Mouse (Mus musculus): Measurements from ENCODE around the gene Dab2ip. TPM values are rescaled to one million over a fixed set of nuclear protein-coding genes. Genes with fewer than 3 reads are reported as not detected.
A peak's percentile ranks its signal among the peaks of the same experiment; 100 is the strongest.

The Dab2ip gene
- polyA plus RNA-seq, 1 experiment from 2014 or later: 50.5 TPM

DNA sequence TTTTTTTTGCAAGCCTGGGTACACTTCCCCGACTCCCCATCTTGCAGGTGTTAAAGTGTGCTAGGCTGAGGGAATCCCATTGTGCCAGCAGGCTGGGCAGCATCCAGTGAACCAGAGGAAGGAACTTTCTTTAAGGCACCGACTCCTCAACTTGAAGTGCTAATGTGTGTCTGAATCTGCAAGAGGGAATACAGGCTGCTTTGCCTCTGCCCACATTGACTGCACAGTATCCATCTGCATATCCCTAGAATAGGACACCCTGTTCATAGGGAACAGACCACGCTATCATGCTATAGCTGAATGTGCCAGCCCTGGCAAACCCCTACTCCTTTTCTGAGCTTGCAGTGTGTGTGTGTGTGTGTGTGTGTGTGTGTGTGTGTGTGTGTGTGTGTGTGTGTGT is 115.1 kb downstream of the Dab2ip start:
- Histone ChIP-seq H3K4me2 (ENCODE audit: low read depth, low read length) (no peak overlapping the region), H3K36me3 (ENCODE audit: control insufficient read depth, insufficient read depth, low read length) (peaks cover 3% of the 10 kb centered on the region; the same call in 1 of the 2 replicates), H3K4me1 (ENCODE audit: control insufficient read depth, insufficient read depth, low read length) (peaks cover 95% of the 10 kb centered on the region), H3K27me3 (replicated peaks; ENCODE audit: control insufficient read depth, insufficient read depth, low read length) (no peaks in the 10 kb centered on the region), H3K27ac (replicated peaks; ENCODE audit: low read depth, low read length) (no peak overlapping the region), H3K9me3 (ENCODE audit: control insufficient read depth, low read length) (no peaks in the 10 kb centered on the region), H3K9ac (ENCODE audit: low read depth, low read length) (no peak overlapping the region), H3K4me3 (ENCODE audit: low read depth, low read length) (no peak overlapping the region)
- no peak for ATAC-seq (ENCODE audit: low read depth)
- 77% methylated on average over 3 of the region's 3 CpGs for WGBS
- no peak for DNase-seq (ENCODE audit: low spot score)

DNA sequence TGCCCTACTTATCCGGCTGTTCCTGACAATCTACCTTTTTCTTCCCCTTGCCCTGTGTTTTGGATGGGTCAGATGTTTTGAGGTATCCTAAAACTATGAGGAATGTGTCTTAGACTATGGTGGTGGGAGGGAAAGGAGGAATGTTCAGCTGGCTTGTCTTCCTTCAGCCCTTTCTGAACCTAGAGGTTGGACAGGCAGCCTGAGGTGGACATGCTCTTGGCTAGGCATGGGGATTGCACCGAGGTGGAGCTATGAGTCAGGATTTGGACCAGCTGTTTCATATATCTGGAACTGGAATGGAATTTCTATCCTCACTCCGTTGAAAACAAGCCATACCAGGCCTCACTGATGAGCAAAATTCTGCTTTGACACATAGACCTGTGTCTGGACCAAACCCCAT is 115.9 kb downstream of the Dab2ip start:
- WGBS: 32% methylated on average over 3 of the region's 3 CpGs
- no peaks in the 10 kb centered on the region for H3K9me3 ChIP-seq (ENCODE audit: control insufficient read depth, low read length)
- ATAC-seq (ENCODE audit: low read depth) (no peak), DNase-seq (ENCODE audit: low spot score) (no peak)
- H3K27ac ChIP-seq (replicated peaks; ENCODE audit: low read depth, low read length): peak overlapping the region; percentile 8; the same call in 1 of the 2 replicates
- no peak overlapping the region for H3K9ac ChIP-seq (ENCODE audit: low read depth, low read length)
- peaks cover 3% of the 10 kb centered on the region; the same call in 1 of the 2 replicates for H3K36me3 ChIP-seq (ENCODE audit: control insufficient read depth, insufficient read depth, low read length)
- H3K27me3 ChIP-seq (replicated peaks; ENCODE audit: control insufficient read depth, insufficient read depth, low read length): no peaks in the 10 kb centered on the region
- peaks cover 95% of the 10 kb centered on the region for H3K4me1 ChIP-seq (ENCODE audit: control insufficient read depth, insufficient read depth, low read length)
- no peak overlapping the region for H3K4me2 ChIP-seq (ENCODE audit: low read depth, low read length)
- H3K4me3 ChIP-seq (ENCODE audit: low read depth, low read length): no peak overlapping the region

DNA sequence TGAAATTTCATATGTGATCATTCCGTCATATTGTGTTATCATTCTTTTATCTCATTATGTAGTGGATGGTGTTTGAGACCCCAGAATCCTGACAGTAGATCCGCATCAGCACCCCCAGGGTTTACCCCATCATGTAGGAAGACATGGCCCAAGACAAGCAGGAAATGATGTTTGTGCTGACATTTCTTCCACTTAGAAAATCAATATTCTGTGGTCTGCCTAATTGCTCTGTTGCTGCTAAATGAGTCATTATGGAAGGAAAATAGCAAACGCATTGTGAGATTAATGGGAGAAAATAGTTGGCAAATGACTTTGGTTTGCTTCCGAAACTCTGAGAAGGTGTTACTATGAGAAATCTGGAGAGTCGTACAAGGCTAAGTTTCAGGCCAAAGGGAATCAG is 116.4 kb downstream of the Dab2ip start:
- Histone ChIP-seq H3K36me3 (ENCODE audit: control insufficient read depth, insufficient read depth, low read length) (peaks cover 3% of the 10 kb centered on the region; the same call in 1 of the 2 replicates), H3K4me2 (ENCODE audit: low read depth, low read length) (no peak overlapping the region), H3K9ac (ENCODE audit: low read depth, low read length) (no peak overlapping the region), H3K4me3 (ENCODE audit: low read depth, low read length) (no peak overlapping the region), H3K27me3 (replicated peaks; ENCODE audit: control insufficient read depth, insufficient read depth, low read length) (no peaks in the 10 kb centered on the region), H3K4me1 (ENCODE audit: control insufficient read depth, insufficient read depth, low read length) (peaks cover 94% of the 10 kb centered on the region), H3K27ac (replicated peaks; ENCODE audit: low read depth, low read length) (no peak overlapping the region), H3K9me3 (ENCODE audit: control insufficient read depth, low read length) (no peaks in the 10 kb centered on the region)
- WGBS: 72% methylated on average over 5 of the region's 5 CpGs
- DNase-seq (ENCODE audit: low spot score) (no peak), ATAC-seq (ENCODE audit: low read depth) (no peak)

DNA sequence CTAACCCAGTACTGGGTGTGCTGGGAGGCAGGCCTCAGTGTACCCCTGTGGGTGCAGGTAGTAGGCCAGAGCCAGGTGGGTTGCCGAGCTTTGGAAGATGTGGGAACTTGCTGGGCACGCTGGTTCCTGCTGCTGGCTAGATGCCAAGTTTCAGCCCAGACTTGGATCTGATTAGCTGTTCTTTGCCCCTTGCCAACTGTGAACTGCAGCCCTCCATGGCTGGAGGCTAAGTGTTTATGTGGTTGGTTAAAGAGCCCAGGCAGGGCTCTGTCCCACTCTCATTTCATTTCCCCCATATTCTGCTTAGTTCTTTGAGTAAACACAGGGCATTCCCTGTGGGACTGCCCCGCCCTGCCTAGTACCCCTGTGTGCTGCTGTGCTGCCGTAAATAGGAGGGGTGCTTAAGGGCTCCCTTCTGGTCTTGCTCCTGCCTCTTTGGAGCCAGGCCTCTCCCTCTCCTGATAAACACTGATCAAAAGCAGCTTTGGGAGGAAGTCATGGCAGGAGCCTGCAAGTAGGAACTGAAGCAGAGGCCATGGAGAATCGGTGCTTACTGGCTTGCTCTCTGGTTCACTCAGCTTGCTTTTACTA is 118.1 kb downstream of the Dab2ip start:
- Histone ChIP-seq H3K9me3 (ENCODE audit: control insufficient read depth, low read length) (no peaks in the 10 kb centered on the region), H3K36me3 (ENCODE audit: control insufficient read depth, insufficient read depth, low read length) (no peaks in the 10 kb centered on the region), H3K4me3 (ENCODE audit: low read depth, low read length) (no peak overlapping the region), H3K4me1 (ENCODE audit: control insufficient read depth, insufficient read depth, low read length) (peaks cover 93% of the 10 kb centered on the region), H3K27me3 (replicated peaks; ENCODE audit: control insufficient read depth, insufficient read depth, low read length) (no peaks in the 10 kb centered on the region), H3K9ac (ENCODE audit: low read depth, low read length) (peak overlapping the region; percentile 32; the same call in 1 of the 2 replicates), H3K4me2 (ENCODE audit: low read depth, low read length) (no peak overlapping the region), H3K27ac (replicated peaks; ENCODE audit: low read depth, low read length) (peak overlapping the region; percentile 50)
- ATAC-seq (ENCODE audit: low read depth) (peak; percentile 34), DNase-seq (ENCODE audit: low spot score) (peak; percentile 85)
- 30% methylated on average over 5 of the region's 5 CpGs for WGBS

DNA sequence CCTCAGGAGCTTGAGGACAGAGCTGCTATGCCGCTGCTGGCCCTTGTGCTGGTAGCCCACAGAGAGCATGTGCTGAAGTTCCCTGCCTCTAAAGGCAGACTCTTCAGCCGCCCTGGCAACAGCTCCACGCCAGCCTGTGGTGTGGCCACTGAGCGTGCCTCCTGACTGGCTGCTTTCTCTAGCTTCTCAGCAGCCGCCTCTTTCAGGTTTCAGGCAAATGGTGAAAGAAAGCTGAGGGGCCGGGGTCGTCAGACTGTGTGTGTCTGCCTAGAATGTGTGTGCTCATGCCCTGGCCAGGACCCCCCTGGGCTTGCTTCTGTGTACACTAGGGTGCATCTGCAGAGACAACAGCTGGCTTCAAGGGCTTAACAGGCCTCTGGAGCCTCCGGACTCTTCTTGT is 119.8 kb downstream of the Dab2ip start:
- no peaks in the 10 kb centered on the region for H3K27me3 ChIP-seq (replicated peaks; ENCODE audit: control insufficient read depth, insufficient read depth, low read length)
- no peak overlapping the region for H3K4me3 ChIP-seq (ENCODE audit: low read depth, low read length)
- H3K36me3 ChIP-seq (ENCODE audit: control insufficient read depth, insufficient read depth, low read length): no peaks in the 10 kb centered on the region
- 14% methylated on average over 8 of the region's 8 CpGs for WGBS
- peak overlapping the region; percentile 50 for H3K27ac ChIP-seq (replicated peaks; ENCODE audit: low read depth, low read length)
- H3K4me2 ChIP-seq (ENCODE audit: low read depth, low read length): peak overlapping the region; percentile 6; the same call in 1 of the 2 replicates
- H3K4me1 ChIP-seq (ENCODE audit: control insufficient read depth, insufficient read depth, low read length): peaks cover 88% of the 10 kb centered on the region
- ATAC-seq (ENCODE audit: low read depth) (peak; percentile 39; the same call in 1 of the 2 replicates), DNase-seq (ENCODE audit: low spot score) (no peak)
- no peaks in the 10 kb centered on the region for H3K9me3 ChIP-seq (ENCODE audit: control insufficient read depth, low read length)
- H3K9ac ChIP-seq (ENCODE audit: low read depth, low read length): peak overlapping the region; percentile 9; the same call in 1 of the 2 replicates

DNA sequence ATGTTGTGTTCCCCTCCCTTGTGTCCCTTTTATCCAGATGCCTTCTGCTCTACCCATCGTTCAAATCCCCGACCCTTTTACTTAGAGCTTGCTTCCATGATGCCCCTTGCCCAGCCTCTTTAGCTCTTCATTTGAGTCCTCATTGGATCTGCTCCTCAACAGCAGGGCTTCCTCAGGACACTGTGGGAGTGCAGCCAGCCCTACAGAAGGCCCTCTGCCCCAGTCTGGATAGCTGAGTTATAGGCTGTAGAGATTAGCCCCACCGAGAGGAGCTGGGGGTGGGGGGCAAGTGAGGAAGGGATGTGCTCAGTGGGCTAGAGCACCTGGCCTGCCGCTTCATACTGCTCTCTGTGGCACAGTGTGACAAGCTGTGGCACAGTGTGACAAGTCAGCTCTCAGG is 120.4 kb downstream of the Dab2ip start:
- no peak for DNase-seq (ENCODE audit: low spot score)
- H3K4me1 ChIP-seq (ENCODE audit: control insufficient read depth, insufficient read depth, low read length): peaks cover 85% of the 10 kb centered on the region
- no peak overlapping the region for H3K4me2 ChIP-seq (ENCODE audit: low read depth, low read length)
- no peak overlapping the region for H3K4me3 ChIP-seq (ENCODE audit: low read depth, low read length)
- WGBS: 57% methylated on average over 4 of the region's 4 CpGs
- no peak overlapping the region for H3K27ac ChIP-seq (replicated peaks; ENCODE audit: low read depth, low read length)
- ATAC-seq (ENCODE audit: low read depth): no peak
- no peaks in the 10 kb centered on the region for H3K36me3 ChIP-seq (ENCODE audit: control insufficient read depth, insufficient read depth, low read length)
- H3K27me3 ChIP-seq (replicated peaks; ENCODE audit: control insufficient read depth, insufficient read depth, low read length): no peaks in the 10 kb centered on the region
- 0 out of 2 replicates have a peak overlapping the region, but pooled peaks have one; percentile 11 for H3K9ac ChIP-seq (ENCODE audit: low read depth, low read length)
- no peaks in the 10 kb centered on the region for H3K9me3 ChIP-seq (ENCODE audit: control insufficient read depth, low read length)

DNA sequence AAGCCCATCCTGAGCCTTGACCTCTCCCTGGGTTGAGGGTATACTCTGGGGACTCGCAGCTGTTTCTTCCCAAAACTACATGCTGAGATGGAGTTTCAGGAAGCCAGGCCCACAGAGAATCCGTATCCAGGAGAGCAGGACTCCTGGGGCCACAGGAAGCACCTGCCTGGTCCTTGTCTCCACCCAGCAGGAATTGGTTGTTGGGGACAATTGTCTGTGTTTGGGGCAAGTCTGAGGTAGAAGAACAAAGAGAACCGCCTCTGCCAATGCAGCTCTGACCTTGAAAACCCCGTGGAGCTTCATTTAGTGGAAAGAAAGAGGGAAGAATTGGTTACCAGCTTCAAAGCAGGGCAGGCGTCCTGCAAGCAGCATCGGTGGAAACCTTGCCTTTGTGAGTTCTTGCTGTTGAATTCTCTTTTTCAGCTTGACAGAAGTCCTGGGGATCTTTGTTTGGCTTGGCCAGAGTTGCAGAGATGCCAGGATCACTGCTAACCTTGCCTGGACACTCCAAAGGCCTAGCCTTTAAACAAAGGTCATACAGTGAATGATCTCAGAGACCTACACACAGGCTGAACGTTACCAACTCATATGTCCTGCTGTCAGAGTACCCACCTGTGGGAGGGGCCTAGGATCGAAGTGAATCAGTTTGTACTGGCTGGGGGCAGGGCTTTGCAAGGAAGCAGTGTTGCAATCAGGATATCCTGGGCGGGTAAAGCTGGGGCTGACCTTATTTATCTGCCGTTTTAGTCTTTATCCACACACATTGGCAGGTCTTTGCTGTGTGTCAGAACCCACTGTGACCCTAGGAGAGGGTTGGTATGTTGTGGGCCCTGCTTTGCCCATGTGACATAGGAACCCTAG is 122.0 kb downstream of the Dab2ip start:
- Histone ChIP-seq H3K27ac (replicated peaks; ENCODE audit: low read depth, low read length) (peak overlapping the region; percentile 57), H3K9ac (ENCODE audit: low read depth, low read length) (0 out of 2 replicates have a peak overlapping the region, but pooled peaks have one; percentile 9), H3K4me1 (ENCODE audit: control insufficient read depth, insufficient read depth, low read length) (peaks cover 77% of the 10 kb centered on the region), H3K27me3 (replicated peaks; ENCODE audit: control insufficient read depth, insufficient read depth, low read length) (no peaks in the 10 kb centered on the region), H3K4me3 (ENCODE audit: low read depth, low read length) (no peak overlapping the region), H3K9me3 (ENCODE audit: control insufficient read depth, low read length) (no peaks in the 10 kb centered on the region), H3K36me3 (ENCODE audit: control insufficient read depth, insufficient read depth, low read length) (no peaks in the 10 kb centered on the region), H3K4me2 (ENCODE audit: low read depth, low read length) (no peak overlapping the region)
- WGBS: 28% methylated on average over 10 of the region's 10 CpGs
- DNase-seq (ENCODE audit: low spot score): no peak
- no peak for ATAC-seq (ENCODE audit: low read depth)

DNA sequence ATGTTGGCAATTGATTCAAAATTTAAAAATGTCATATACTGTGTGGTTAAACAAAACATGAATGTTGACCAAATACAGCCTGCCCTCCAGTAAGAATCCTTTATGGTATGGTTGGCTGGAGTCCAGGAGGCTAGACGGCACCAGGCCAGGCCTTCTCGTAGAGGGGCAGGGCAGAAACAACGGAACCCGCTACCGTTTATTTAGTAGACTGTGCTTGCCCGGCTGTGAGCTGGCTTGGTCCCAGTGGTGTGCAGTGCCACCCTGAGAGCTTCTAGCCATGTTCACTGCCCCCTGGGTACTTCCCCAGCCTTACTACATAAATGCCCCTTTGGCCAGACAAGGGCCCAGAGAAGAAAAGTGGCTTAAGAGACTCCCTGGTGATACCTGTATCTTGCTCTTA is 122.8 kb downstream of the Dab2ip start:
- Histone ChIP-seq H3K9me3 (ENCODE audit: control insufficient read depth, low read length) (no peaks in the 10 kb centered on the region), H3K4me3 (ENCODE audit: low read depth, low read length) (no peak overlapping the region), H3K27me3 (replicated peaks; ENCODE audit: control insufficient read depth, insufficient read depth, low read length) (no peaks in the 10 kb centered on the region), H3K9ac (ENCODE audit: low read depth, low read length) (no peak overlapping the region), H3K27ac (replicated peaks; ENCODE audit: low read depth, low read length) (peak overlapping the region; percentile 57; the same call in 1 of the 2 replicates), H3K4me2 (ENCODE audit: low read depth, low read length) (no peak overlapping the region), H3K4me1 (ENCODE audit: control insufficient read depth, insufficient read depth, low read length) (peaks cover 73% of the 10 kb centered on the region), H3K36me3 (ENCODE audit: control insufficient read depth, insufficient read depth, low read length) (no peaks in the 10 kb centered on the region)
- 27% methylated on average over 6 of the region's 6 CpGs for WGBS
- ATAC-seq (ENCODE audit: low read depth) (no peak), DNase-seq (ENCODE audit: low spot score) (no peak)
